Mouse (Mus musculus) v-Abl transformed pro-B cells (cell line): Measurements from ENCODE around the gene Pthlh.
"Not testable (repeated sequence)": the region's sequence is repeated elsewhere in the genome, so short reads cannot be mapped to it uniquely, and the experiment has no call there.

Experiments
- in situ Hi-C, 2 experiments: fragments of 400-800 bp; cut with MboI; formaldehyde crosslinking; loops; one replicate each; pipeline ENCODE4 v1.15.1; 2025; ENCODE audit not compliant: unreplicated experiment in 2 of 2

Pthlh gene

DNA sequence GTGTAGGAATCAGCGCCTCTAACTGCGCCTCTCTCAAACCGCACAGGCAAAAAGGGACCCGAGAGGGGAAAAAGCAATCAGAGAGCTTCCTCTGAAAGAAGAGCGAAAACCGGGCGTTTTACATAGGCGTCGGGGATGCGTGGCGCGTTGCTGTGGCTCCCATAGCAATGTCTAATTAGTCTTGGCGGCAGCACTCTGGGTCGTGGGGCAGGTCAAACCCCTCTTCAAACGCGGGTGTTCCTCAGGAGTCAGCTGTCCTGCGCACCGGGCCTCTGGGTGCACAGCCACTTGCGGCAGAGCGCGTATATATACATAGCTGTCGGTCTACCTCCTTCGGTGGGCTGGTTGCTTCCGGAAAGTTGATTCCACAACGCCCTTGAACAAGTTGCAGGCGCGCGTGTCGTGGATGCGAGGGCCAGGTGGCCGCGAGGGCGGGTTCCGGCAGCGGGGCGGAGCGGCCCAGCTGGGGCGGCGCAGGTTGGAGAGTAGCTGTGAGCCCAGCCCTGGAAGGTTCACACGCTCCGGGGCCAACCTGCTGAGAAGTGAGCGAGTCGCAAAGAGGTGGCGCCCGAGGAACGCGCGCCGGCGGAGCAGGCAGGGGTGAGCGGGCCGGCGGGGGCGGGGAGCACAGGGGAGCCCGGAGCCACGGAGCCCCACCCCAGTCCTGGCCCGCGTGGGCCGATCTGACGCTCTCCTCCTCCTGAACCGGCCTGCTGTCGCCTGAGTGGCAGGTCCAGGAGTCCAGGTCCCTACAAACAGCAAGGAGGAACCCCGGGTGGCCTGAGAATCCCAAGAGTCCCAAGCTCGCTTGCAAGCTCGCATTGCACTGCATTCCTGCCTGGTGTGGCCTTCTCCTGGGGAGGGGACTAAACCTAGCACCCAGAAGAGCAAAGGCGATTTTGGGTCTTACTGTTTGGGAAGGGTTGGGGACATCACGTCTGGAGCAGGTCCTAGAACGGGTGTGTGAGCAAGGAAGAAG is at the start of gene Pthlh:
TSS of gene Pthlh (minus strand) at position 597 of the 979 bp plus-strand sequence.
- in situ Hi-C loops: no loop called here

DNA sequence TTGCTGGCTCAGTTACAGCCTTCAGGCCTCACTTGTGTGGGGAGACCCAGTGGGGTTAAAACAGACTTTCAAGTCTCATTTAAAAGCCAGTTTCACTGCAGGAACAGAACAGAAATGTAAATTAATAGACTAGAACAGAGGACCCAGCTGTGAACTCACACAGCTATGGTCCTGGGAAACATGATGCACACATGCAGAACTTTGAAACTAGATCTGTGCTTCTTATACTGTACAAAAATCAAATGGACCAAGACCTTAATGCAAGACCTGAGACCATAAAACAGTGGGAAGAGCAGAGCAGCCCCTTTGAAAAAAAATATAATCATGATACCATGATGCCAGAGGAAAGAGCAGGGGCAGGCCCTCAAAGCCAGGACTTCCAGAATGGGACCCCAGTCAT is 49.3 kb upstream of the Pthlh start:
- in situ Hi-C loops: no loop called here

- in situ Hi-C loops: no loop called here
Measured at GRCm38 (mm10) chr6:147310435-147310978, 46.5 kb upstream of the Pthlh start.

- in situ Hi-C loops: no loop called here
Measured at GRCm38 (mm10) chr6:147310035-147310434, 46.1 kb upstream of the Pthlh start.

DNA sequence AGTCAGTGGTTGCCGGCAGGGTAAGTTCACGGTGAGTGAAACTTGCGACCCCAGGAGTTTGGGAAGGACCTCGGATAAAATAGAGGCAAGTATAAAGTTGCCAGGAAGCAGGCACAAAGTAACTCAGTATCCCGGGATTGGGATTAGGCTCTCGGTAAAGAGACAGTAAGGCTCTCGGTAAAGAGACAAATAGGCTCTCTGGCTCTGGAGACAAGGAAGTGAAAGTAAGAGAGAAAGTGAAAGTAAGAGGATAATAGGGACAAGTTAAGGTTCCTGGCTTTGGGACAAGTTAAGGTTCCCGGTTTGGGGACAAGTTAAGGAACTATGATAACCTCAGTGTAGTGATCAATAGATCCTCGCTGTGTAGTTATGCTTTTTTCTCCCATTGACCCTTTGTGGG is 40.3 kb upstream of the Pthlh start:
- in situ Hi-C loops: not testable (repeated sequence)

DNA sequence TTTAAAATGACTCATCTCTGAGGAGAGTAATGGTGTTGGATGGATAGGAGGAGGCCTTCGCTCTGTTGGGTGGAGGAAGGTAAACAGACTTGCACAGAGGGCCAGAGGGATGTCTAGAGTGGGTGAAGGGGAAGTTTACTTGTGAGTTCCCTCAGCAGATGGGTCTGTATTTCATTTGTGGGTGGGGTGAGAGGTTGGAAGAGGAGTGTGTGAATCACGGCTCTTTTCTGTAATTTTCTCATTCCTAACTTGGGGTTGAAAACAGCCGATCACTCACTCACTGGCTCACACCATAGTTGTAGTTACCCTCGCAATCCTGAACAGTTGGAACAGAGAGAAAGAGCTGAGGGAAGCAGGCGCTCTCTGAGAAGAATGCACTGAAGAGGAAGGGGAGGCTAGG is 35.6 kb upstream of the Pthlh start:
- in situ Hi-C loops: no loop called here

- in situ Hi-C loops: no loop called here
Measured at GRCm38 (mm10) chr6:147279309-147279708, 15.3 kb upstream of the Pthlh start.

- in situ Hi-C loops: no loop called here
Measured at GRCm38 (mm10) chr6:147268143-147268790, 4.3 kb upstream of the Pthlh start.

- in situ Hi-C loops: no loop called here
Measured at GRCm38 (mm10) chr6:147266466-147266865, 2.5 kb upstream of the Pthlh start.

GRCm38 (mm10) chr6:147263178-147263577 is 805 bp downstream of the Pthlh start:
- in situ Hi-C loops: no loop called here

GRCm38 (mm10) chr6:147261616-147262015 is 2.4 kb downstream of the Pthlh start:
- in situ Hi-C loops: no loop called here

GRCm38 (mm10) chr6:147260766-147261165 is 3.2 kb downstream of the Pthlh start:
- in situ Hi-C loops: no loop called here

DNA sequence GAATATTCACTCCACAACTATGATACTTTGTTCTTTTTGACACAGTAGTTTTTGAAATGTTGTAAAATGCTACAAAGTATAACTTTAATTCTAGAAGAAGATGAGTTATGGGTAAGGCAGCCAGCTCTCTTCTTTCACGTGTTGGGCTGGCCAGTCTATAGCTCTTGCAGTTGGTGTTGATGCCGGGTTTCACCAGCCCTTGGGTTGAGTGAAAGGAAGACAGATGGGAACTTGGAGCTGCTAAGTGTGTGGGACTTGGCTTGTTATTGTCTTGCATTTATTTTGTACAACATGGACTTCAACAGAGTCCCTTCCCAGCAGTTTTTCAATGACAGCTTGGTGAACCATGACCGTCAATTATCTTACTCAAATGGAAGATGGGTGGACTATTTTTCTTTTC is 16.2 kb downstream of the Pthlh start:
- in situ Hi-C loops: loop anchor here (25.0 kb wide), 3 partner anchors 410 to 1665 kb away; no protein-coding TSS in a partner anchor

- in situ Hi-C loops: loop anchor here (5.0 to 25.0 kb wide), 4 partner anchors 232 to 1668 kb away; no protein-coding TSS in a partner anchor
Measured at GRCm38 (mm10) chr6:147244294-147244693, 19.7 kb downstream of the Pthlh start.

GRCm38 (mm10) chr6:147243655-147244054 is 20.3 kb downstream of the Pthlh start:
- in situ Hi-C loops: loop anchor here (5.0 to 25.0 kb wide), 4 partner anchors 231 to 1669 kb away; no protein-coding TSS in a partner anchor

DNA sequence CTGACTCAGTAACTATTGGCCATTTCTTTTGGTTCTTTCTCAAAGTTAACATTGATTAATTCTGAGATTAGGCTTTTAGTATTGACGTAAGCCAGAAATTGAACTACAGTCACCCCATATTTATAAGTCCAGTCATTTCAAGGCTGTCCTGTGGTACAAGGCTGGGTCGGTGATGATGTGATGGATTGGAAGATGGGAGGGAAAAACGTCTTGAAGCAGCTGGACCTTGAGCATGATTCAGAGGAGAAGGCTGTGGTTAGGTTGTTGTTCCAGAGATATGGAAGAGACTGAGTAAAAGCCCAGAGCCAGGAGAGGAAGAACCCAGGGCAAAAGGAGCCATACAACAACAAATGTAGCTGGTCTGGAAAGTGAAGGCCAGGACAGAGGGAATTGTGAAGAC is 22.4 kb downstream of the Pthlh start:
- in situ Hi-C loops: loop anchor here (5.0 to 25.0 kb wide), 4 partner anchors 229 to 1671 kb away; no protein-coding TSS in a partner anchor

DNA sequence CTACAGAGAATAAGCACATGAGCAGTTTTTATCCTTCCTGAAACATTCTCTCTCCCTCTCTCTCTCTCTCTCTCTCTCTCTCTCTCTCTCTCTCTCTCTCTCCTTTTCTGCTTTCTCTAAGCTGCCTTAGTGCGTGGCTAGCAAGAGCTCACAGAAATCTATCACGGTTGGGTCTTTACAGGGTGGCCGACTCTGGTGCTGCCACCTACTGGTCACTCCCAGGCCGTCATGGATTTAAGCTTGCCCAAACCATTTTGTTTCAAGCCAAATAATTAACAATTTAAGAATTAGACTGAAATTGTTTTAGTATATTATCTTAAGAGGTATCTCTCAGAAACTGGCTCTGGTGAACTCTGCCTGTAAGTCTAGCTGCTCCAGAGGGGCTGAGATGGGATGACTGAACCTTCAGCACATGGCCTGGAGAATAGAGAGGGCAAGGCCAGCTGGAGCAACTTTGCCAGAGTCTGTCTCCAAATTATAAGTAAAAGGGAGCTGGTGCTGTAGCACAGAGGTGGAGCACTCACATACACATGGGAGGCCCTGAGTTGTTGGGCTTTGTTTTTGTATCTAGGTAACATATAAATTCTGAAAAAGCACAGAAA is 23.7 kb downstream of the Pthlh start:
- in situ Hi-C loops: loop anchor here (5.0 to 25.0 kb wide), 4 partner anchors 228 to 1672 kb away; no protein-coding TSS in a partner anchor

DNA sequence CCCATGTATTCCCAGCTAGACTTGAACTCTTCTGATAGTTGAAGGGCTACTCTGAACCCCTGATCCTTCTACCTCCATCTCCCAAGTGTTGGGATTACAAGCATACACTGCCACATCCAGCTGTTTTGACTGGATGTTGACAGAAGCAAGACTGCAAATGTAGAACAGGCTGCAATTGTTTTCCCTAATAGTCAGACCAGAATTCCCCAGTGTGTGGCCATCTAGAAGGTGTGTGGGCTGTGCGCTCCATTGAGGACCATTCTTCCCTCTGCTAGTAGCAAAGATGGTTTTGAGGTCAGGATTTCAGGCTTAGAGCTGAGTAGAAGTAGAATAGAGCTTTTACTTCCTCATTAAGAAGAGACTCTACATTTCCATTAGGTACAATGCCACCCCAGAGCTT is 37.3 kb downstream of the Pthlh start:
- in situ Hi-C loops: loop anchor here (25.0 kb wide), 3 partner anchors 389 to 1686 kb away; no protein-coding TSS in a partner anchor

- in situ Hi-C loops: no loop called here
Measured at GRCm38 (mm10) chr6:147219099-147219498, 44.9 kb downstream of the Pthlh start.

DNA sequence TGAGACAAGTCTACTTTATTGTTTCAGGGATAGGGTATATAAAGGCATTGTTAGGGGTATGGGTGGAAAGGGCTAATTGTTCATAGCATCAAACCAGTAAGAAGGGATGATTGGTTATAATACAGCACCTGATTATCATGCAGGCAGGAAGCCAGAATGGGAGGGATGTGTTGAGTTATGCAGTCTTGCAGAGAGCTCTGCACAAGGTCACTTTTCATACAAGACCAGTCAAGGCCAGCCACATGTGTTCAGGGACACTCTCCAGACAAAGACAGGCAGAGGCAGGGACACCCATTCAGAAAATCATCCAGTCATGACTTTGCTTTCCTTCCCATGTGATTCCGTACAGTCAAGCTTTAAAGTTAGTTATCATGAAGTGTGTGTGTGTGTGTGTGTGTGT is 47.8 kb downstream of the Pthlh start:
- in situ Hi-C loops: no loop called here
